Mouse (Mus musculus) embryonic facial prominence, embryonic 13.5 days (tissue): ENCODE measurements around the gene Psg19. TPM values are rescaled to one million over a fixed set of nuclear protein-coding genes. Genes with fewer than 3 reads are reported as not detected.
A peak's percentile ranks its signal among the peaks of the same experiment; 100 is the strongest.

Source experiments
- ATAC-seq: fragments of 200-750 bp; cut with Nextera tagmentation; 2 replicates; pipeline ENCODE4 v1.8.0; 2017; ENCODE audit warnings: low read depth; ENCODE audit not compliant: insufficient number of reproducible peaks, insufficient read depth, low FRiP score, low TSS enrichment
- H3K27ac ChIP-seq: fragments of 300-500 bp; sonication (generic); 2 replicates; pipeline ENCODE4 v1.5.1; 2015; ENCODE audit warnings: moderate library complexity, mild to moderate bottlenecking, inconsistent platforms
- H3K27me3 ChIP-seq: fragments of 300-500 bp; sonication (generic); 2 replicates; pipeline ENCODE4 v1.6.1; 2015; ENCODE audit warnings: mild to moderate bottlenecking, inconsistent platforms
- H3K36me3 ChIP-seq: fragments of 300-500 bp; sonication (generic); 2 replicates; pipeline ENCODE4 v1.6.1; 2015; ENCODE audit warnings: mild to moderate bottlenecking, inconsistent platforms
- H3K4me1 ChIP-seq: fragments of 300-500 bp; sonication (generic); 2 replicates; pipeline ENCODE4 v1.6.1; 2015; ENCODE audit warnings: inconsistent platforms
- H3K4me2 ChIP-seq: fragments of 300-500 bp; sonication (generic); 2 replicates; pipeline ENCODE4 v1.6.1; 2015; ENCODE audit warnings: moderate library complexity, mild to moderate bottlenecking, inconsistent platforms
- H3K4me3 ChIP-seq: fragments of 300-500 bp; sonication (generic); 2 replicates; pipeline ENCODE4 v1.5.1; 2015; ENCODE audit warnings: mild to moderate bottlenecking, inconsistent platforms
- H3K9ac ChIP-seq: fragments of 300-500 bp; sonication (generic); 2 replicates; pipeline ENCODE4 v1.6.1; 2015; ENCODE audit warnings: mild to moderate bottlenecking, inconsistent platforms
- H3K9me3 ChIP-seq: fragments of 300-500 bp; sonication (generic); 2 replicates; pipeline ENCODE4 v1.6.1; 2016; ENCODE audit warnings: inconsistent platforms
- WGBS: fragments of 180-500 bp; shearing (Covaris S2); methylation state at CpG from one replicate; pipeline ENCODE4 v1.1.7; 2015; ENCODE audit warnings: mixed read lengths; 5-methylcytosine and 5-hydroxymethylcytosine counted together
- polyA plus RNA-seq: library from polyadenylated mRNA; unstranded; fragments of >200 nt; fragmentation: Nextera tagmentation; extraction: Ambion mirVana; gene quantifications from 2 replicates; pipeline ENCODE4 v1.2.1, GENCODE M21; 2015

The Psg19 gene
- not detected in 2 replicates for polyA plus RNA-seq

DNA sequence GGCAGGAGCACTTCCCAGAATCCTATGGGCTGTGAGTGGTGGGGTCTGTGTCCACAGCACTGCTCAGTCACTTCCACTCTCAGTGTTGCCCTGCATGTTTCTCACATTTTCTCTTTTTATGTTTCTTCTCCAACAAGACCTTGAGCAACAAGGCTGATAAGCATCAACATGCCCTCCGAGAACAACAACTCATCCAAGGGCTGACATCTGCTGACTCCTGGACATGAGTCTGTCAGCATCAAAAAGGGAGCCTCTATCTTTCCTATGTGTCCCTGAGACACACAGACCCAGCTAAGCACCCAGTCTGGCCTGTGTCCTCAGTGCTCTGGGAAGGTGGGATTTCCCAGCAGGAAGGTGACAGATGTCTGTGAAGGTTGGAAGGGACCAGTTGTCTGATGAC lies at the start of gene Psg19:
TSS of gene Psg19 (minus strand) at position 101 of the 400 bp plus-strand sequence.
- H3K27me3 ChIP-seq: no peaks in the 10 kb centered on the region
- H3K4me1 ChIP-seq: no peaks in the 10 kb centered on the region
- WGBS: 87% methylated on average over 1 of the region's 1 CpGs
- ATAC-seq: no peak
- H3K27ac ChIP-seq: no peak within 1 kb of the TSS
- H3K4me2 ChIP-seq: no peak within 1 kb of the TSS
- H3K9me3 ChIP-seq: no peaks in the 10 kb centered on the region
- H3K4me3 ChIP-seq: no peak within 1 kb of the TSS
- H3K9ac ChIP-seq: no peak within 1 kb of the TSS
- no peaks in the 10 kb centered on the region for H3K36me3 ChIP-seq

DNA sequence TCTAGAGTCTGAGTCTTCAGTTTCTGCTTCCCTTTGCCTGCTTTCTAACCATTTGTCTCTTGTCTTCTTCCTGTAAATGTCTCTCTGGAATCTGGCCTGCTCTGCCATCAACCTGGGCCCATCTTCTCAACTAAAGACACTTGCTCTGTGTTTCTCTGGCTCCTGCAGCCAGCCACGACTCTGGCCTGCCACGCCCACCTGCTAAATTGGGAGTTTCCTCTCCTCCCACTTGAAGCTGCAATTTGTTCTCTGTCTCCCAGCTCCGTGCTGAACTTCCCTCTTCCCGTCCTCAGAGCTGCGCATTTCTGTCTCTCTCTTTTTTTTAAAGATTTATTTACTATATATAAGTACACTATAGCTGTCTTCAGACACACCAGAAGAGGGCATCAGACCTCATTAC lies 46.5 kb upstream of the Psg19 start:
- Histone ChIP-seq H3K4me1 (peaks cover 8% of the 10 kb centered on the region; the same call in 1 of the 2 replicates), H3K27ac (no peak overlapping the region), H3K36me3 (no peaks in the 10 kb centered on the region), H3K9ac (no peak overlapping the region), H3K27me3 (no peaks in the 10 kb centered on the region), H3K9me3 (no peaks in the 10 kb centered on the region), H3K4me3 (no peak overlapping the region), H3K4me2 (no peak overlapping the region)
- WGBS: 36% methylated on average over 5 of the region's 5 CpGs
- no peak for ATAC-seq

DNA sequence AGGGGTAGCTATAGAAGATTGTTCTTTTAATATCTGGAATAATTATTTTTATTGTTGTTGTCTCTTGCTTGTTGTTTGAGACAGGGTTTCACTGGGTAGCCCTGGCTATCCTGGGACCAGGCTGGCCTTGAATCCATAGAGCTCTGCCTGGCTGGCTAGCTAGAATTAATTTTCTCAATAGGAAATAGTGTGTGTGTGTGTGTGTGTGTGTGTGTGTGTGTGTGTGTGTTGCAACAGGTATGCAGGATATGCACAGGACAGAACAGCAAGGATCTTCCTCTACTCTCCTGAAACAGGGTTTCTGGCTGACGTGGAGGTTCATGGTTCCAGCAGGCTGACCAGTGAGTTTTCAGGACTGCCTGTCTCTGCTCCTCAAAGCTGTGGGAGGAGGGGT lies 42.9 kb upstream of the Psg19 start:
- H3K36me3 ChIP-seq: no peaks in the 10 kb centered on the region
- H3K27me3 ChIP-seq: no peaks in the 10 kb centered on the region
- H3K4me1 ChIP-seq: peaks cover 10% of the 10 kb centered on the region; the same call in 1 of the 2 replicates
- H3K27ac ChIP-seq: 0 out of 2 replicates have a peak overlapping the region, but pooled peaks have one; percentile 44
- peak overlapping the region; percentile 59 for H3K4me2 ChIP-seq
- ATAC-seq: 0 out of 2 replicates have a peak, but pooled peaks have one; percentile 43
- peak overlapping the region; percentile 28 for H3K4me3 ChIP-seq
- H3K9me3 ChIP-seq: no peaks in the 10 kb centered on the region
- H3K9ac ChIP-seq: peak overlapping the region; percentile 59; the same call in 1 of the 2 replicates
- WGBS: 71% methylated on average over 1 of the region's 1 CpGs

DNA sequence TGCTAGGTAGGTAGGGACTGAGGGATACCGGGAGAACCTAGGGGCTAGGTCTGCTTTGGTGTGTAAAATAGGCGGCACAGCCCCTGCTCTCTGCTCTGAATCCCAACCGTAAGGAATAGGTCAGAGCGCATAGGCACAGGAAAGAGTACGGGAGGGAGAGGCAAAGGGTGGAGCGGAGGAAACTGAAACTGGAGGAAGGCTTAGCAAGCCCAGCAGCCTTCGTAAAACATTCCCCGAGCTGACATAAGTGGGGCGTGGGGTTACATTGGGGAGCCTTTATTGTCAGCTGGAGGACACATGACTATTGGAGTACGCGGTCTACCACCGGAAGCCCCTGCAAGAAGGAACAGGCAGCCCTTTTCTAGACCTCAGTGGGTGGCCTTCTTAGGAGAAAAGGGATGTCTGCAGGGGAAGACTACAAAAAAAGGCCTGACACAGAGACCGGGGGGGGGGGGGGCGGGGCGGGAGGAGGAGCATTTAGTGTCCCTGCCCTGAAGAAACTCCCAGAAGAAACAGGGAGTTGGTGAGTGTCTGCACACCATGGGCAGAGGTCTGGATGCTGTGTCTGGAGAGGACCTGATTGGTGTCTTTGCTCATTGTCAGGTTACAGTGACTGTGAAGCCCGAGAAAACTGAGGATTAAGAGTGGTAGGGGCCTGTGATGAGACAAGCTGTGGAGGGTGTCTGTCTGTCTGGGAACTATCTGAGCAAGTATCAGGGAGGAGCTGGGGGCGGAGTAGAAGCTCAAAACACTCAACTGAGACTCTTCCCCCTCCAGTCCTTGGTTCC lies 42.3 kb upstream of the Psg19 start:
- no peaks in the 10 kb centered on the region for H3K36me3 ChIP-seq
- peak; percentile 81 for ATAC-seq
- H3K27ac ChIP-seq: peak overlapping the region; percentile 87
- H3K9ac ChIP-seq: peak overlapping the region; percentile 63
- peaks cover 10% of the 10 kb centered on the region; the same call in 1 of the 2 replicates for H3K4me1 ChIP-seq
- H3K4me2 ChIP-seq: peak overlapping the region; percentile 59
- WGBS: 3% methylated on average over 14 of the region's 17 CpGs
- peak overlapping the region; percentile 40 for H3K4me3 ChIP-seq
- H3K9me3 ChIP-seq: no peaks in the 10 kb centered on the region
- H3K27me3 ChIP-seq: no peaks in the 10 kb centered on the region

DNA sequence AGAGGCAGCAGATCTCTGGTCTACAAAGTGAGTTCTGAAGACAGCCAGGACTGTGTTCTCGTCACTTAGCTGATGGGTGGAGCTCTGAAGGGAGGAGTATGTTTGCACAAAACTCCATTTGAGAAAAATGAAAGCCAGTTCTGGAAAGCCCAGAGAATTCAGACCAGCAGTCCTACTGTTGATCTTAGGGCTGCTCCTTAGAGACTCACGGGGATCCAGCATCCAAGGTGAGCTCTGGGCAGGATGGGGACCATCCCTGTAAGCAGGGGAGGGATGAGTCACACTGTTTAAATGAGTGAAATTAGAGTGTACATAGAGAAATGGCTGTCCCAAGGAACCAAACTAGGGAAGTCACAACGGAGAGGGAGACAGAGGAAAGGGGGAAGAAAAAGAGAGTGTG lies 41.5 kb upstream of the Psg19 start, which contains the start of gene Mill2:
TSS of gene Mill2 (plus strand) at position 102 of the 400 bp plus-strand sequence.
- Histone ChIP-seq H3K4me2 (peak within 1 kb of the TSS; percentile 59), H3K36me3 (no peaks in the 10 kb centered on the region), H3K4me1 (peaks cover 10% of the 10 kb centered on the region; the same call in 1 of the 2 replicates), H3K27ac (peak within 1 kb of the TSS; percentile 87), H3K9ac (peak within 1 kb of the TSS; percentile 63), H3K4me3 (peak within 1 kb of the TSS; percentile 40), H3K27me3 (no peaks in the 10 kb centered on the region), H3K9me3 (no peaks in the 10 kb centered on the region)
- WGBS: 7% methylated on average over 3 of the region's 3 CpGs
- ATAC-seq: no peak

DNA sequence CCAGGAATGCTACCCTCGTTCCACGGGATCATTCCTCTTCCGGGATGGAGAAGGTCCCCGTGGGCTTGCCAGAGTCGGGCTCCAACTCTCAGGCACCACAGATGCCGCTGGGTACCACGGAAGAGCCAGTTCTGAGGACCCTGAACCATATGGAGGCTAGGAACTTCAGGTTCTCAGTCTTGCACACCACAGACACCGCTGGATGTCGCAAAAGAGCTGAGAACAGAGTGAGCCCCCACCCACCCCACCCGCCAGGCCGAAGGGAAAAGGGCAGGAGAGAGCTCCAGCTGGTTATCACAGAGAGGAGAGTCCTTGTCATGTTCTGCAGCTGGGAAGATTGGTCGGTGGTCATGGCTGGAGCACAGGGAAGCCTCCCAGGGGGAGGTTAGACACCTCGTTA lies 34.0 kb upstream of the Psg19 start:
- no peaks in the 10 kb centered on the region for H3K36me3 ChIP-seq
- H3K27me3 ChIP-seq: no peaks in the 10 kb centered on the region
- H3K27ac ChIP-seq: no peak overlapping the region
- no peak overlapping the region for H3K4me3 ChIP-seq
- H3K4me1 ChIP-seq: 0 out of 2 replicates have a peak, but pooled peaks cover 4% of the 10 kb centered on the region
- ATAC-seq: no peak
- WGBS: 42% methylated on average over 13 of the region's 13 CpGs
- no peak overlapping the region for H3K4me2 ChIP-seq
- no peaks in the 10 kb centered on the region for H3K9me3 ChIP-seq
- no peak overlapping the region for H3K9ac ChIP-seq

DNA sequence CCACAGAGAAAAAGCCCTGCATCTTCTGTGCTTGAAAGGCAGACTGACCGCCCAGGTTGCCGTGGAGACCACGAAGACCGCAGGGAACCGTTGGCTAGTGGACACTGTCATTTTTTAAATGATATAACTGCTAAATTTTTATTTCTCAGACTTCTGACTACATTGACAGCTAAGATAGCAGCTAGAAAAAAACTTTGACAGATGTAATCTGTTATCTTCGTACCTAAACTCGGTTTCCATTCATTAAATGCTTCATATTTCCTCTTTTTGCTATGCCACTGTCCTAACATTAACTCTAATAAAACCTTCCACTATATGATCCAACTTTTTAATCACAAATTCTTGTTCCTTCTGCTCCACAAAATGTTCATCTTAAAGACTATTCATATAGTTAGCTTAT lies 31.2 kb upstream of the Psg19 start:
- Histone ChIP-seq H3K27me3 (no peaks in the 10 kb centered on the region), H3K4me2 (no peak overlapping the region), H3K4me3 (no peak overlapping the region), H3K9me3 (no peaks in the 10 kb centered on the region), H3K36me3 (no peaks in the 10 kb centered on the region), H3K27ac (no peak overlapping the region), H3K4me1 (0 out of 2 replicates have a peak, but pooled peaks cover 4% of the 10 kb centered on the region), H3K9ac (no peak overlapping the region)
- ATAC-seq: no peak
- 90% methylated on average over 7 of the region's 7 CpGs for WGBS

DNA sequence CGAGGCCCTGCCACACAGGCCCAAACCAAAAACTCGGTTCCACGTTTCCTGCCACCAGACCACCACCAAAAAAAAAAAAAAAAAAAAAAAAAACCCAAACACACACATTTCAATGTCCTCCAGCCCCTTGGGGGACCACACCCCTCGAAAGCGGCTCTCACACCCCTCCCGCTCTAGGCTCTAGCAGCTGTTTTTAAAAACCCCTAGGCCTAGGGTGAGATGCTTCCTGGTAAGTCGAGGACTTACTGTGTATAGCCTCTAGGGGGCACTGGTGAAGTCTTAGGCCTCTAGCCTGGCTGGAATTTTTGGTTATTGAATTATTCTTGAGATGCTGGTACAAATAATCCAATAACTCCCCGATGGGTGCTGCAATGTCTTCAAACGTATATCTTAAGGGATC lies 30.3 kb upstream of the Psg19 start:
- 49% methylated on average over 9 of the region's 9 CpGs for WGBS
- ATAC-seq: no peak
- no peak overlapping the region for H3K4me3 ChIP-seq
- no peak overlapping the region for H3K4me2 ChIP-seq
- H3K4me1 ChIP-seq: 0 out of 2 replicates have a peak, but pooled peaks cover 4% of the 10 kb centered on the region
- H3K9me3 ChIP-seq: no peaks in the 10 kb centered on the region
- no peaks in the 10 kb centered on the region for H3K27me3 ChIP-seq
- no peak overlapping the region for H3K27ac ChIP-seq
- H3K36me3 ChIP-seq: no peaks in the 10 kb centered on the region
- no peak overlapping the region for H3K9ac ChIP-seq

DNA sequence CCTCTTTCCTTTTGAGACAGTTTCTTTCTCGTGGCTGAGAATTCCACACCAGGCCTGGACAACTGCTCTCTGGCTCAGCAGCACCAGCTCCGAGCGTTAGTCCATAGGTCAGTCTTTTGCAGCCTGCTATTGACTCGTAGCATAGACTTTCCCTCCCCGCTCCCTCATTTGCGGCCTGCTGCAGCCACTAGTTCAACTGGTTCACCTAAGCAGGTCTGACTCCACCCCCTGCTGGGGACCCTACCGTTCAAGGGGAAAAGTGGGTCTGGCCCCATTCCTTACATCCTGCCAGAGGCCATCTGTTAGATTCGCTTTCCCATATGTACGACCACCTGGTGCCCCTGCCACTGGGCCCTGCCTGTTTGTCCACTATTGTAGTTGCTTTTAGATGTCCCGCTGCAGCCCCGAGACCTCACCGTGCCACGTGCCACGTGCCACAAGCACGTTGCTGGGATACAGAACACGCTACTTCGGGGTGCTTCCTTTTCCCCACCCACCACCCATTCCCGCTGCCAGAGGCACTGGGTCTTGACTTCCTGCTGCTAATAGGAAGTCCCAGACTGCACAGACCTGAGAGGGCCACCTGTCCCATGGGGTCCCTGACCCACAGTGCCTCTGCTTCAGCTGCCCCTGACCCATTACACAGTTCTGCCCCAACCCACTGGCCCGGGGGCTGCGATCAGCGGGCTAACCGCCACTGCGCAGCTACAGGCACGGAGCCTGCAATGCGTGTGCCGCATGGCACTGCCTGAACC lies 29.6 kb upstream of the Psg19 start:
- no peaks in the 10 kb centered on the region for H3K9me3 ChIP-seq

DNA sequence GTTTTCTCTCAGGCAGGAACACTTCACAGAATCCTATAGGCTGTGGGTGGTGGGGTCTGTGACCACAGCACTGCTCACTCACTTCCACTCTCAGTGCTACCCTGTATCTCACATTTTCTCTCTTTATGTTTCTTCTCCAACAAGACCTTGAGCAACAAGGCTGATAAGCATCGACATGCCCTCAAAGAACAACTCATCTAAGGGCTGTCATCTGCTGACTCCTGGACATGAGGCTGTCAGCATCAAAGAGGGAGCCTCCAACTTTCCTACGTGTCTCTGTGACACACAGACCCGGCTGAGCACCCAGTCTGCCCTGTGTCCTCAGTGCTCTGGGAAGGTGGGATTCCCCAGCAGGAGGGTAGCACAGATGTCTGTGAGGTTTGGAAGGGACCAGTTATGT lies 23.2 kb upstream of the Psg19 start, which contains the start of gene Psg17:
TSS of gene Psg17 (minus strand) at position 101 of the 400 bp plus-strand sequence.
- H3K27ac ChIP-seq: no peak within 1 kb of the TSS
- no peaks in the 10 kb centered on the region for H3K36me3 ChIP-seq
- no peak within 1 kb of the TSS for H3K4me3 ChIP-seq
- H3K27me3 ChIP-seq: no peaks in the 10 kb centered on the region
- no peak for ATAC-seq
- no peak within 1 kb of the TSS for H3K4me2 ChIP-seq
- H3K9ac ChIP-seq: no peak within 1 kb of the TSS
- no peaks in the 10 kb centered on the region for H3K4me1 ChIP-seq
- no peaks in the 10 kb centered on the region for H3K9me3 ChIP-seq
- 66% methylated on average over 3 of the region's 3 CpGs for WGBS

More for the DNA sequence above, 29.6 kb upstream of the Psg19 start:
- no peaks in the 10 kb centered on the region for H3K36me3 ChIP-seq
- 0 out of 2 replicates have a peak, but pooled peaks cover 4% of the 10 kb centered on the region for H3K4me1 ChIP-seq
- no peak overlapping the region for H3K4me3 ChIP-seq
- no peaks in the 10 kb centered on the region for H3K27me3 ChIP-seq
- WGBS: 67% methylated on average over 26 of the region's 26 CpGs
- no peak overlapping the region for H3K27ac ChIP-seq
- no peak overlapping the region for H3K9ac ChIP-seq
- ATAC-seq: peak; percentile 52; the same call in 1 of the 2 replicates
- H3K4me2 ChIP-seq: no peak overlapping the region

DNA sequence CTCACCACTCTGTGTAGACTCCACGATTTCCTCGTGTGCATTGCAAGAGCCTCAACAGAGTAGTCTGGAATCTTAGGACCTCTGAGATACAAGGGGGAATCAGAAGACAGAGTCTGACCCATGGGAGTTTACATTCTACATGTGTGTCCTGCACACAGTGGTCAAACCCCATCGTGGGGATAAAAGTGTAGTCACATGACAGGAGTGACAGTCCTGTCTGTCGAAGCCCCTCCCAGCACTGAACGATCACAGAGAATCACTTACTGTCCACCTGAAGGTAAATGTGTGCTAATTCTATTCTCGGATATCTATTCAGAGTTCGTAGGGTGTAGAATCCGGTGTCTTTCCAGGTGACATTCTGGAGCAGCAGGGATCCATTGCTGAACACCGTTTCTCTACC lies 20.0 kb upstream of the Psg19 start:
- no peak overlapping the region for H3K9ac ChIP-seq
- H3K4me2 ChIP-seq: no peak overlapping the region
- 79% methylated on average over 9 of the region's 9 CpGs for WGBS
- no peaks in the 10 kb centered on the region for H3K27me3 ChIP-seq
- ATAC-seq: no peak
- H3K9me3 ChIP-seq: no peaks in the 10 kb centered on the region
- H3K4me3 ChIP-seq: no peak overlapping the region
- no peaks in the 10 kb centered on the region for H3K4me1 ChIP-seq
- no peak overlapping the region for H3K27ac ChIP-seq
- no peaks in the 10 kb centered on the region for H3K36me3 ChIP-seq
